In genomic region chr2:156816116-156816515, GRCm38 (mm10) we compare ENCODE assay signal across 26 mouse cellular contexts. TPM values are rescaled to one million over a fixed set of nuclear protein-coding genes. Genes with fewer than 3 reads are reported as not detected.
"Had no signal": no experiment of that assay in that cellular context is flagged by ENCODE, and none has a peak within 500 bp of the region (broad histone marks: within the 10 kb centered on the region; RNA-seq: fewer than 3 reads in every experiment).

No protein-coding gene starts in this region.

- H3K4me3 ChIP-seq: gastrocnemius, adult 2 months; heart, adult 2 months; heart, embryonic 13.5 days; heart, embryonic 15.5 days; hindbrain, embryonic 10.5 days; hindbrain, embryonic 12.5 days; intestine, embryonic 15.5 days; kidney, embryonic 15.5 days; layer of hippocampus, adult 2 months; left cerebral cortex, adult 2 months; limb, embryonic 10.5 days; limb, embryonic 12.5 days had no signal

- H3K4me2 ChIP-seq: heart, embryonic 11.5 days; heart, embryonic 13.5 days; heart, embryonic 15.5 days; hindbrain, embryonic 12.5 days; hindbrain, embryonic 14.5 days; intestine, embryonic 15.5 days; kidney, embryonic 15.5 days; limb, embryonic 12.5 days had no signal

- H3K36me3 ChIP-seq: heart, embryonic 13.5 days; heart, embryonic 15.5 days; hindbrain, embryonic 10.5 days; hindbrain, embryonic 12.5 days; intestine, embryonic 15.5 days; kidney, embryonic 15.5 days; limb, embryonic 10.5 days; limb, embryonic 12.5 days had no signal

- ATAC-seq: forebrain, embryonic 16.5 days; hindbrain, embryonic 16.5 days; inflammation-experienced regulatory T-cells, adult 6 months; intestine, postnatal 0 days had no signal

- H3K9me3 ChIP-seq: heart, embryonic 13.5 days; heart, embryonic 15.5 days; hindbrain, embryonic 10.5 days; hindbrain, embryonic 12.5 days; intestine, embryonic 15.5 days; kidney, embryonic 15.5 days; limb, embryonic 10.5 days; limb, embryonic 12.5 days had no signal

- H3K9ac ChIP-seq: heart, embryonic 13.5 days; heart, embryonic 15.5 days; hindbrain, embryonic 12.5 days; hindbrain, embryonic 14.5 days; intestine, embryonic 15.5 days; kidney, embryonic 15.5 days; limb, embryonic 12.5 days had no signal

- H3K27ac ChIP-seq: gastrocnemius, adult 2 months; heart, adult 2 months; heart, embryonic 15.5 days; hindbrain, embryonic 10.5 days; hindbrain, embryonic 12.5 days; hindbrain, embryonic 14.5 days; intestine, embryonic 15.5 days; layer of hippocampus, adult 2 months; left cerebral cortex, adult 2 months had no signal

- DNase-seq: gastrocnemius, adult 2 months; gastrocnemius, postnatal 10 days; gastrocnemius, postnatal 25 days; heart, adult 2 months; heart, postnatal 4 days; kidney, adult 18-20 months; kidney, adult 9 months; kidney, postnatal 10 days; kidney, postnatal 25 days; kidney, postnatal 4 days had no signal

- H3K27me3 ChIP-seq: heart, embryonic 13.5 days; heart, embryonic 15.5 days; hindbrain, embryonic 12.5 days; intestine, embryonic 15.5 days; kidney, embryonic 15.5 days; limb, embryonic 12.5 days had no signal

RNA-seq across cellular contexts. Expression of gene Myl9, which starts 40.9 kb away (rescaled TPM):
- polyA plus RNA-seq: inflammation-experienced regulatory T-cells, adult 6 months had no signal
